Mouse (Mus musculus) forebrain, embryonic 16.5 days (tissue): ENCODE measurements around the gene Il1rl2. TPM values are rescaled to one million over a fixed set of nuclear protein-coding genes. Genes with fewer than 3 reads are reported as not detected.

ENCODE experiments used
- ATAC-seq: fragments of 200-750 bp; cut with Nextera tagmentation; 2 replicates; pipeline ENCODE4 v1.8.0; 2017; ENCODE audit warnings: mild to moderate bottlenecking, moderate library complexity
- H3K27ac ChIP-seq: fragments of 300-500 bp; sonication (generic); 2 replicates; pipeline ENCODE4 v1.5.1; 2014; ENCODE audit warnings: low read length, control low read depth
- H3K27me3 ChIP-seq: fragments of 300-500 bp; sonication (generic); replicated peaks from 2 replicates; pipeline ENCODE4 v1.6.1; 2014; ENCODE audit warnings: low read length; ENCODE audit not compliant: control insufficient read depth, insufficient read depth
- H3K36me3 ChIP-seq: fragments of 300-500 bp; sonication (generic); 2 replicates; pipeline ENCODE4 v1.6.1; 2014; ENCODE audit not compliant: control insufficient read depth, insufficient read depth
- H3K4me1 ChIP-seq: fragments of 300-500 bp; sonication (generic); replicated peaks from 2 replicates; pipeline ENCODE4 v1.6.1; 2014; ENCODE audit warnings: low read length; ENCODE audit not compliant: control insufficient read depth, insufficient read depth
- H3K4me2 ChIP-seq: fragments of 300-500 bp; sonication (generic); 2 replicates; pipeline ENCODE4 v1.6.1; 2014; ENCODE audit warnings: mild to moderate bottlenecking, low read length, control low read depth
- H3K4me3 ChIP-seq: fragments of 300-500 bp; sonication (generic); replicated peaks from 2 replicates; pipeline ENCODE4 v1.5.1; 2014; ENCODE audit warnings: mild to moderate bottlenecking, low read length, control low read depth
- H3K9ac ChIP-seq: fragments of 300-500 bp; sonication (generic); replicated peaks from 2 replicates; pipeline ENCODE4 v1.6.1; 2014; ENCODE audit warnings: low read depth, low read length, control low read depth
- H3K9me3 ChIP-seq: fragments of 300-500 bp; sonication (generic); 2 replicates; pipeline ENCODE4 v1.6.1; 2016; ENCODE audit warnings: low read length; ENCODE audit not compliant: control insufficient read depth
- WGBS: fragments of 180-500 bp; shearing (Covaris S2); extraction: QIAGEN DNeasy Blood & Tissue Kit; methylation state at CpG from one replicate; pipeline ENCODE4 v1.1.7; 2014; 5-methylcytosine and 5-hydroxymethylcytosine counted together
- polyA plus RNA-seq: library from polyadenylated mRNA; unstranded; fragments of >200 nt; fragmentation: Nextera tagmentation; extraction: Ambion mirVana; gene quantifications from 2 replicates; pipeline ENCODE4 v1.2.1, GENCODE M21; 2015

Gene Il1rl2
- polyA plus RNA-seq, 1 experiment from 2014 or later = 1.2 TPM

DNA sequence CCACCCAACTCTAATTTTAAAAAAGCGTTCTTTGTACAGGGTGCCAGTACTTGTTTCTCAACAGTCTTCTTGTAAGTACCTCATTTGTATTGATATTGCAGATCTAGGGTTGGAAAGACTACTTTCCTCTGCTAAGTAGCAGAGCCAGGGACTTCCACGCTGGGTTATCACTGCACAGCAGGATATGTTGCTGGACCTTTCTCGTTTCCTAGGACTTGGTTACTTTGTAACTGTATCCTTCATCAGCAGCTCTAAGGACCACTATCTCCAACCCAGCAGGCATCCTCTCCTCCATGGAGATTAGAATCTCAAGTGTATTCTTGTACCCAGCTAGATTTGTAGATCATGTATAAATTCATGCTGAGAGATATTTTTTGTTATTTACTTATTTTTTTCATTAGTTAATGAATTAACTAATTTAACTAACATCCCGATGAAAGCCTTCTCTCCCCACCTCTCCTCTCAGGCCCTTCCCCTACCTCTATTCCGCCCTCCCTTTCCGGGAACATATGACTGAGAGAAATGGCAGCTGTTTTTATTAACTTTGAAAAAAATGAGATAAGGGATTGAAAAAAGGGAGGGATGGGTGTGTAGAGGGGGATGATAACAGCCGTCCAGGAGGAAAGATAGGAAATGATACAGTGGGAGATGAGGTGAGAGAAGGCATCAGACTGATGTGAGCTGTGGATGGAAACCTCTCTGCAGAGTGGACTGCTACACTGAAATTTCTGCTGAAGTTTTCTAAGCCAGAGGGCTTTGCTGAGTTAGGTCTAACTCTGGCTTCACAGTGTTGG is 90.7 kb downstream of the Il1rl2 start:
- Histone ChIP-seq H3K4me1 (no peaks in the 10 kb centered on the region), H3K9me3 (no peaks in the 10 kb centered on the region), H3K4me2 (no peak overlapping the region), H3K27me3 (no peaks in the 10 kb centered on the region), H3K27ac (no peak overlapping the region), H3K9ac (no peak overlapping the region), H3K4me3 (no peak overlapping the region), H3K36me3 (no peaks in the 10 kb centered on the region)
- WGBS = 75% methylated on average over 7 of the region's 7 CpGs
- ATAC-seq = no peak

DNA sequence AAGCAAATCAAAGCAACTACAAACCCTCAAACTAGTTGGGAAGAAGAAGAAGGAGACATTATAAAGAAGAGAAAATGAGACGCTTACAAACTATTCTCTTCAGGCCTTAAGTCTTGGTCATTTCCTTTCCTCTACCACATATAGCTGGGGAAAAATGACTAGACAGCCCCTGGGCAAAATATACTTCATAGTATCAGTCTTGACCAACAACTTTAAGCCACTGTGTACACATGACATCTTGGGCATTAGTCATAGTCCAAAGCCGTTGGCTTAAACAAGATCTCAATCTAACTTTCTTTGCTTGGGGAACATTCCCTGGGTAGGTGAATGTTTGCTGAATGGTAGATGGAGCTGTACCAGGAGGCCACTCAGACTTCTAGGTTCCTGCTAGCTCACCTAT is 92.6 kb downstream of the Il1rl2 start:
- Histone ChIP-seq H3K4me1 (no peaks in the 10 kb centered on the region), H3K4me3 (no peak overlapping the region), H3K9ac (no peak overlapping the region), H3K27ac (no peak overlapping the region), H3K36me3 (no peaks in the 10 kb centered on the region), H3K9me3 (no peaks in the 10 kb centered on the region), H3K4me2 (no peak overlapping the region), H3K27me3 (no peaks in the 10 kb centered on the region)
- ATAC-seq = no peak
- WGBS = 100% methylated on average over 2 of the region's 2 CpGs

Other genes with a start within 250 kb of the Il1rl2 start
- 0.44 and 0.98 TPM in 2 replicates for gene Il1r1, start 99.5 kb upstream of the Il1rl2 start, polyA plus RNA-seq
- gene Il1rl1, start 105.0 kb downstream of the Il1rl2 start, polyA plus RNA-seq = 0.05 and 0.11 TPM in 2 replicates
- not detected in 2 replicates for gene Il18r1, start 140.9 kb downstream of the Il1rl2 start, polyA plus RNA-seq
- 0.11 and 0.27 TPM in 2 replicates for gene Il18rap, start 190.8 kb downstream of the Il1rl2 start, polyA plus RNA-seq